Mouse (Mus musculus) urinary bladder, adult 2 months (tissue): ENCODE results near the gene Ubxn2a. TPM values are rescaled to one million over a fixed set of nuclear protein-coding genes. Genes with fewer than 3 reads are reported as not detected.

ENCODE experiments used
- DNase-seq: peaks from one replicate; pipeline ENCODE4 v3.0.0; 2022; ENCODE audit warnings: low spot score
- polyA plus RNA-seq: library from polyadenylated mRNA; depleted of rRNA; stranded (reverse); fragments of >200 nt; gene quantifications from 2 replicates; pipeline ENCODE4 v1.2.3, GENCODE M21; 2012

Gene Ubxn2a
- polyA plus RNA-seq, 1 experiment = 16.2 TPM

- no peak for DNase-seq
Measured at GRCm38 (mm10) chr12:4879048-4879447, 28.5 kb downstream of the Ubxn2a start.

DNA sequence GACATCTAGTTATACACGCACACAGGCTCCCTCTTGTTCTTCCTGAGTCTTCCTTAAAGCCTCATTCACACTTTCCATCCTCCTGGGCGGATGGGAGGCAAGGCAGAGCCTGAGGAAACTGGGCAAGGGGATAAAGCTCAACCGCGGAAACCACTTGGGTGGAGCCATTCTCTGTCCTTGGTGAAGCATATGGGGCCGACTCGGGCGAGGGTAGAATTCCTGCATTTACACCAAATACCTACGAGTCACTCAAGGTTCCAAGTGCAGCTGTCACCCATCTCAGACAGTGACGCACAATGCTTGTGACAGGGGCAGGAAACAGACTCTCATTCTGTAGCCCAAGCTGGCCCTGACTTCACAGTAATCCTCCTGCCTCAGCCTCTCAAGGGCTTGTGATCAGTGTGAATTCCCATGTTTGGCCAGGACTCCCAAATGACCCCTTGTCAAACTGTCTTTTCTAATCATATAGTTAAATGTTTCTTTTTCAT is 29.2 kb downstream of the Ubxn2a start:
- no peak for DNase-seq

DNA sequence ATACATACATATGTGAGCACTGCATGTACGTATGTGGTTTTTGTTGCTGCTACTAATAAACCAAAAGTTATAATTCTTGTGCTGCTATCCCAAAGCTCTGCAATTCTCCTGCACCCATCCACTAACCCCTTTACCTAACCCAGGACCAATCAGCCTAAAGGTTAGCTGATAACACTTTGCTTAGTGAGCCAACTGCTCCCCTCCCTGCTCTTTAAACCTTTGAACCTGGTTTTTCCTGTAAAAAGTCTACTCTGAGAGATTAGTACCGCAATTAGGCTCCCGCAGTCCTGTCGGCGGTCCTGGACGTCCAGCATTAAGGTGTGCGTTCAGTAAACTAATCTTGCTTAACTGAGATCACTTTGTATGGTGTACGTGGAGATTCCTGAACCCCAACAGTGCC is 31.9 kb downstream of the Ubxn2a start:
- DNase-seq = no peak

DNA sequence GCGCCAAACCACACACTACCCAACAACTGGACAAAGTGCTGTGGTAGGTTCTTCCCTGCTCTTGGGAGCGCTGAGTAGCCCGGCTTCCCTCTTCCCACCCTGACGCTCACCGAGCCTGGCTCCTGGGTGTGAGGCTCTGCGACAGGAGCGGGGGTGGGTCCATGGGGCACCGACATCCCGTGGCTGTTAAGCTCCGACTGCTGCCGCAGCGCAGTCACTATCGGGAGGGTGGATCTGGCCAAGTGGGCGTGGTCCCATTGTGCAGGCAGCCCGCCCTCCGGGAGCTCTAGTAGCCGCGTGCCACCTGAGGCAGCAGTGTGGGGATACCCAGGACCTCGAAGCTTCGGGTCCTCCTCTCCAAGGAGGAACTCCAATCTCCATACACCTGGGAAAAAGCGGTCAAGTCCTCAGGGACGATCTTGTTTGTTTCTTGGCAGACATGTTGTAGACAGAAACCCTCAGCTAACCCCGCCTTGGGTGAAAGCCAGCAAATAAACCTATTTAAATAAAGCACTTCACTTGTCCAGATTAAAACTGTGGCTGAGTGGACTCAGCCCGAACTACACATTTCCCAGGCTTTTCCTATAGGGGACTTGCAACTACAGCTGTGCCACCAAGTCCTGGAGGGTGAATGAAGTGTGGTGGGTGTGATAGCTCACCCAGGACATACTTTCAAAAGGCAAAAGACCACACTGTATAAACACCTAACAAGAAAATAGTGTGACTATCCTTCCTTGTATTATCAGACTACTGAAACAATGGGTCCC is 33.2 kb downstream of the Ubxn2a start, which contains the start of gene Mfsd2b:
Gene Mfsd2b (minus strand): TSS at position 199 of the 767 bp plus-strand sequence.
- DNase-seq = peak; percentile 60

DNA sequence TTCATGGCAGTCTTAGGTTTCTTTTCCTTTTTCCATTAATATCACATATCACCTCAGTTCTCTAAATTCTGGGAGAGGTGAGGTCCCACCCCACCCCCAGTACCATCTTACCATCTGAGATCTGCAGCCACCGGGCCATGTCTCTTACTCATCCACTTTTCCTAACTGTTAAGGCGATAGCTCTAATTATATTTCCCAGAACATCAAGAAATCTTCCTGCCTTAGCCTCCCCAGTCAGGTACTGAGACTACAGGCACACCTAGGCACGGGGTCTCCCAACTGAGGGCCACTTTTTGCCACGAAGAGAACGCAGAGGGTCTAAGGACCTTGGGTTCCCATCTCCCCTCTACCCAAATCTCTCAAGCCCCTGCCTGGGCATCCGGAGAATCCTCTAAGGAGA is 34.0 kb downstream of the Ubxn2a start:
- no peak for DNase-seq

DNA sequence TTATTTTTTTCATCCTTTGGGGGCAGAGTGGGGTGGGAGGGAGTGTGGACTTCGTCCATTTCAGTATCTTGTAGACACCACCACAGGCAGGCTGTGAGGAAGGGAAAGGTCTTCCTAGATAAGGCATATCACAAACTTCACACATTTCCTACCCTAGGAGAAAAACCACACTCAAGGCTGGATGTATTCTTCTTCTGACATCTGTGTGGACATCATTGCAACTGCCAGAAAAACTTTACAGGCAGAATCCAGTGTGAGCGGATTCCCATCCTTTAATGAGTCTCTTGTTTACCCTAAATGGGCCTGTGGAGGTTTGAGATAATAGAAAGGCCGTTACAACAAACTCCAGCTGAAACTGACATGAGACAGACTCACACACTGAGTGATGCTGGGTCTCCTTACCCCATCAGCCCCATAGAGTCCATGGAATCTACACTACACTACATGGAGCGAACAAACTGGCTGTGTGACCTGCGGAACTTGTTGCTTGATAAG is 34.5 kb downstream of the Ubxn2a start:
- no peak for DNase-seq

- no peak for DNase-seq
Measured at GRCm38 (mm10) chr12:4872273-4872672, 35.2 kb downstream of the Ubxn2a start.

DNA sequence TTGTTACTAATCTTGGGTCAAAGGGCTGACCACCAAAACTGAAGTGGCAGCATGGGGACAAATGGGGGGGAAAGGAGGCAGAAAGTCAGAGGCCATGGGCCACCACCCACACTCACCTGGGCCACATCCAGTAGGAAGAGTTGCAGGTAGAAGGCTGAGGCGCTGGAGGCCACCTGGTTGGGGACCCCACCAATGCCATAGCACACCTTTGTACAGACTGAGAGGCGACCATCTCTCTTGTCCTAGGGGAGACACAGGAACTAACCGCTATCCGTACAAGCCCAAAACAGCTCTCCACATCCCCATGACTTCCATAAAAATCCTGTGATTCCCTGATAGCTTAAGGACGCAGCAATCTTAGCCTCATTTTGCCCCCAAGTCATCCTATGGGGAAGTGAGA is 36.2 kb downstream of the Ubxn2a start:
- no peak for DNase-seq

DNA sequence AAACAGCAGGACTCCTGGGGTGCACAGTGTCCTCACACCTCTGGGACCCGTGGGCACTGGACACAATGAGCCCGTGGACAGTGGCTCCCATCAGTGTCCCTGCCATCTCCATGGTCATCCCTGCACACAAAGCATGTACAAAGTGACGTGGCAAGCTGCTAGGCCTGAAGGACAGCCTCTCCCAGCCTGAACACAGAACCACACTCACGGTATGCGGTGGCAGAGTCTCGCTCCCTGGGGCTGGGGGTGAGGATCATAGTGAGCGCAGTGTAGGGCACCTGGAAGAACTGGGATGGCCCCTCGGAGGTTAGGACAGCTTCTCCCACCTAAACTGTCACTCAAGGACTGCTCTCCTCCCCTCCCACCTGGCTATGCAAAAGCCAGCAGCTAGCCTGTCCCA is 38.6 kb downstream of the Ubxn2a start:
- no peak for DNase-seq

GRCm38 (mm10) chr12:4864338-4864690 is 43.2 kb downstream of the Ubxn2a start:
- no peak for DNase-seq

- DNase-seq = no peak
Measured at GRCm38 (mm10) chr12:4863654-4864337, 43.7 kb downstream of the Ubxn2a start.

DNA sequence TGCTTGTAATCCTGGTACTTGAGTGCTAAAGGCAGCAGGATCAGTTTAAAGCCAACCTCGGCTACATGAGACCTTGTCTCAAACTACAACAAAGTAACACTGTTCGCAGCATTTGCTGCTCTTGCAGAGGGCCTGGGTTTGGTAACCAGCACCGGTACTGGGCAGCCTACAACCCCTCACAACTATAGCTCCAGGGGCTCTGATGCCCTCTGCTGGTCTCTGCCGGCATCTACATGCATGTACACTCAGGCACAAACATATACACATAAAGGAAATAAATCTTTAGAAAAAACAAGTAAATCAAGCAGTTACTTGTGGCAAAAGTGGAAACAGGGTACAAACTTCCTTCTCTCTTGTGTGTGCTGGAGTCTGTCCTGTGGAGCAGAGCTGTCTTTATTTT is 44.8 kb downstream of the Ubxn2a start:
- DNase-seq = no peak

GRCm38 (mm10) chr12:4859241-4859914 is 48.1 kb downstream of the Ubxn2a start:
- no peak for DNase-seq

GRCm38 (mm10) chr12:4856834-4857233 is 50.7 kb downstream of the Ubxn2a start:
- no peak for DNase-seq

DNA sequence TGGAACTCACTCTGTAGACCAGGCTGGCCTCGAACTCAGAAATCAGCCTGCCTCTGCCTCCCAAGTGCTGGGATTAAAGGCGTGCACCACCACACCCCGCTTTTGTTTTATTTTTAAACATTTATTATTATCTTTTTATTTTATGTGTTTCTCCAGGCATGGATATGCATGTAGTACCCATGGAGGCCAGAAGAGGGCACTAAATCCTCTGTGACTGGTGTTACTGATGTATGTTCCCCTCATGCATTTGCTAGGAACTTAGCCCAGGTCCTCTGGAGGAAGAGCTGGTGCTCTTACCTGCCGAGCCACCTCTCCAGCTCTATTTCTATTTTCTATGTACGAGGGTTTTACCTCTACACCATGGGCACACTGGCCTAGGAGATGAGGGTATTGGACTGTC is 51.3 kb downstream of the Ubxn2a start:
- no peak for DNase-seq

- DNase-seq = no peak
Measured at GRCm38 (mm10) chr12:4843741-4844140, 63.8 kb downstream of the Ubxn2a start.

DNA sequence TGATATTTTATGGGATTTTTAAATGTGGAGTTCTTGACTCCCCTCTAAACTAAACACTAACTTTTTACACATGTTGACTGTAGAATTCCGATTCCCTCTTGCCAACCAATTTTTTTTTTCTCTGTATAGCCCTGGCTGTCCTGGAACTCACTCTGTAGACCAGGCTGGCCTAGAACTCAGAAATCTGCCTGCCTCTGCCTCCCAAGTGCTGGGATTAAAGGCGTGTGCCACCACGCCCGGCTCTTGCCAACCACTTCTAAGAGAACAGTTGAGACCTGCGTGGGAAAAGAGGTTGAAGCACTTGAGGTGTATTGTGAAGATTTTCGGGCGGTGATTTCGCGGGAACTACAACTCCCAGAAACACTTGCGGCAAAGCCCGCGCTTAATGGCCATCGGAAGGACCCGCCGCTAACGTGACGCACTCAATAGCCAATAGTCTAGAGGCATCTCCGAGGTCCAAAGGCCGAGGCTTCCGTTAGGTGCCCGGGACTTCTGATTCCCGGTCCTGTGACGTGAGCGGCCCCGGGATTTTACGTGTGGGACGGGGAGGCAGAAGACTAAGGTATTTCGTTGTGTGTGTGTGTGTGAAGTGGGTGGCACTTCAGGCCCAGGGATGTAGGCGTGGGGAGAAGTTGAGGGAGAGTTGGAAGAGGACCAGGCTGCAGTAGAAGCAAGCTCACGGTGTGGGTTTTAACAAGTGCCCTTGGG is 64.5 kb downstream of the Ubxn2a start, which contains the start of gene Wdcp:
Gene Wdcp (plus strand): TSS at position 414 of the 708 bp plus-strand sequence.
- peak; percentile 67 for DNase-seq

DNA sequence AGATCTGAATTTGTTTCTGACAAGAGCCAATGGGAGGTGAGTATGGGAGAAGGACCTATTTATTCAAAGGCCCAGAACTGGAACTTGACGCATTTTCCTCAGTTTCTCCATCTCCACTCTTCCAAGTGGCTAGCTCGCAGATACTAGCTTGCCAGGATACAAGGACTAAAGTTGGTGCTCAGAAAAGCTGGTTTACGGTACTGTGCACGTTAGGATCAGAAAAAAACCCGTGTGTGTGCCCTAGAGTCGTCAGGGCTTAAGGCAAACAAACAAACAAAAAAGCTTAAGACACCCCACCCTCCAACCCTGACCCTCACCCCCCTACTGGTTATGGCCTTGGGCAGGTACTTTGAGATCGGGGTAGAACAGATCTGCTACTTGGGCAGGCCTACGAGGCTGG is 65.0 kb downstream of the Ubxn2a start:
- DNase-seq = no peak

GRCm38 (mm10) chr12:4841392-4841887 is 66.1 kb downstream of the Ubxn2a start, which contains the start of gene Fkbp1b:
TSS of gene Fkbp1b (minus strand) at chr12:4841591.
- peak; percentile 42 for DNase-seq

DNA sequence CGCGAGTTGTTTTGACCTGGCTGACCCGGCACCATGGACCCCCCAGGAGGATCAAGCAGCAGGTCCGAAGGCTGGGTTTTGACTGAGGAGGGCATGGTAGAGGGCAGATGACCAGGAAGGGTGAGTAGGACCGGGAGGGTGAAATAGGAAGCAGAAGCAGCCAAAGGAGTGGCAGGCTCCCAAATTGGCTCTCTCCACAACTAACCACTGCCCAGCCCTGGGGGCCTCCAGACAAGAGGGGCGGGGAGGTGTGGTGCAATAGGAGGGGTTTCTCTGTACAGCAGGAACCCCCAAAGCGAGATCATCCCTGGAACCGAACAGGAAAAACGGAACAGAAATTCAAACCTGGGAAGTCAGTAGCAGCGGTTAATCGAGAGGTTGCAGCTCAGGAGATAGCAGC is 66.8 kb downstream of the Ubxn2a start:
- DNase-seq = no peak

GRCm38 (mm10) chr12:4840010-4840409 is 67.5 kb downstream of the Ubxn2a start:
- no peak for DNase-seq
